Mouse (Mus musculus) right cerebral cortex, adult 18-20 months (tissue): ENCODE measurements at regions not wholly inside any gene's neighbourhood (a gene's known extent, or its start where the extent isn't known, plus 50 kb on each side); places are given as distances from the start of the nearest gene placed in this dataset.
A peak's percentile ranks its signal among the peaks of the same experiment; 100 is the strongest.

ENCODE experiments used
- DNase-seq: peaks from one replicate; pipeline ENCODE4 v3.0.0; 2022; ENCODE audit warnings: mixed read lengths

- DNase-seq, result no peak
These were observed 72.0 kb upstream of the Atp5g3 start for GRCm38 (mm10) chr2:73983166-73983565.

GRCm38 (mm10) chr2:73978072-73978471 lies 66.9 kb upstream of the Atp5g3 start:
- DNase-seq, result no peak

GRCm38 (mm10) chr2:73973774-73974173 lies 62.6 kb upstream of the Atp5g3 start:
- DNase-seq, result no peak

DNA sequence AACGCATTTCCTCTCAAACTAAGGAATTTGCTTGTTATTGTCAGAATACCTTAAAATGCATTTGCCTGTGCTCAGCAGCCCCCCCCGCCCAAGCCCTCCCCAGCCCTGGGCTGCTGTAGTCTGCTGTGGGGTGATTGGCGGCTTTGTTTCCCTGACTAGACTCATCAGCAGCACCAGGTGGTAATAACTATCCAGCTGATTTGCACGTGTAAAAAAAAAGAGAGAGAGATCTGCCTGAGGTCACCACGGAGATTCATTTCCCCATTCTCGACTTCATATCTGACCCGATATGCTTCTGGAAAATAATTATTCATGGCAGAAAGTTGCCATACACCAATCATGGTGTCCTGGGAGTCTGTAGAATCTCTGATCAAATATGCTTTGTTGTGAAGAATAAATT lies 56.5 kb upstream of the Atp5g3 start:
- no peak for DNase-seq

DNA sequence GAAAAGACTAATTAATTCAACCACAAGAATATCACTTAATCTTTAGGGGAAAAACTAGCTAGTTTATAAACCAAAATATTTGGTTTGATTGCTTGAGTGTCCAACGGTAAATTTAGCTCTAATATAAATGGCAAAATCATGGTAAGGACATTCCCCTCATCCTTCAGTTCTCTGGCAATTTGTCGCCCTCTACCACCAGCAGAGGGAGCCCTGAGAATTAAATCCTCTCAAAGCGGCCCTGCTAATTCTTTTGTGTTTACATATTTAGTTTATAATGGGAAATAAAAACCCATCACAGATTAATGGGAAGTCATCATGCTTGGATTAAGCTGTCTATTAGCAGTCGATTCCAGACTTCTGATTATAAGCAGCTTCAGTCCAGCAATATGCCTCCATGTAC lies 54.5 kb upstream of the Atp5g3 start:
- DNase-seq, result peak; percentile 5
